Mouse (Mus musculus) splenic B cell, adult 2 months (primary cell): ENCODE data around the gene Srsf7.
"Not testable (repeated sequence)": the region's sequence is repeated elsewhere in the genome, so short reads cannot be mapped to it uniquely, and the experiment has no call there.

Experiments
- DNase-seq: peaks from one replicate; pipeline ENCODE4 v3.0.0-alpha.2; 2011; ENCODE audit warnings: low read depth, low spot score
- H3K27me3 ChIP-seq: 2 replicates; pipeline ENCODE4 v1.6.1; 2012; ENCODE audit warnings: mild to moderate bottlenecking, low read length, moderate library complexity, mixed read lengths; ENCODE audit not compliant: control insufficient read depth, poor library complexity, insufficient read depth, severe bottlenecking
- H3K36me3 ChIP-seq: 2 replicates; pipeline ENCODE4 v1.6.1; 2012; ENCODE audit warnings: mild to moderate bottlenecking, low read length, moderate library complexity, mixed read lengths; ENCODE audit not compliant: control insufficient read depth, poor library complexity, insufficient read depth, severe bottlenecking

Gene Srsf7

DNA sequence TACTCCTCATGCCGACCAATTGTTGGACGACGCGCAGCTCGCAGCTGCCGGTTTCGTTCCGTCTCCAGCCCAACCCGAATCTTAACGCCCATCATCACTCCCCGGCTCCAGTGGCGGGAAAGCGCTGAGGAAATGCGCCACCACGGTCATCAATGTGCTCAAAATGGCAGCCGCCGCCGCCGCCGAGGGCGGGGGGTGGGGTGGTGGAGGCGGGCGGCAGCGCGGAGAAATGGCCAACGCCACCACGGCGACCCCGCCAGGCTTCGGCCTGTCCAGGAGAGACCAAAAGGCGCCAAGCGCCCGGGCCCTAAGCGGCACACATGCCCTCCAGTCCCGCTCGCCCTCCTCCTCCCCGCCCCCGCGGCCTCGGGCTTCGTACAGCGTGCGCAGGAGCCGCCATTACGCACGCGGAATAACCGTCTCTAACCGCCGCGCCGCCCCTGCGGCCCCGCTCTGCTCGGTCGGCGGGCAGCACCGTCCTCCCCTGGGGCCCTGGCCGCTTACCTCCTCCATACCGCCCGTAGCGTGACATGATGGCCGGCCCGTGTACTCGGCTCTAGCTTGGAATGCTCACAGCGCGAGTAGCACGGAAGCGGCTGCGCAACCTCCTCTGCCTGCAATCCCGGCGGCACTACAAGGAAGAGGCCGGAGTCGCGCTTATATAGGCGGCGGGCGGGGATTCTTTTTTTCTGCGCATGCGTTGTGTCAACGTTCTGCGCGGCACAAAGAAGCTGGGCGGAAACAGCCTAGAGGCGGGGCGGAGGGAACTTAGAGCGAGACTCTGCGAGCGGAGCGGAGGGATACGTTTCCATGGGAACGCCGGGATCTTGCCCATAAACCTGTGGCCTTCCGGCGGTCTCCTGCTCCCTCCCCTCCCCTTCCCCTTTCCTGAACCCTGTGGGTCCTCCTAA is at the start of gene Srsf7, which contains the start of gene Ttc39d:
TSS of gene Srsf7 (minus strand) at position 637 of the 911 bp plus-strand sequence.
TSS of gene Ttc39d (plus strand) at position 790 of the 911 bp plus-strand sequence.
- DNase-seq, result peak; percentile 97
- Histone ChIP-seq H3K27me3 (no peaks in the 10 kb centered on the region), H3K36me3 (peaks cover 13% of the 10 kb centered on the region)

DNA sequence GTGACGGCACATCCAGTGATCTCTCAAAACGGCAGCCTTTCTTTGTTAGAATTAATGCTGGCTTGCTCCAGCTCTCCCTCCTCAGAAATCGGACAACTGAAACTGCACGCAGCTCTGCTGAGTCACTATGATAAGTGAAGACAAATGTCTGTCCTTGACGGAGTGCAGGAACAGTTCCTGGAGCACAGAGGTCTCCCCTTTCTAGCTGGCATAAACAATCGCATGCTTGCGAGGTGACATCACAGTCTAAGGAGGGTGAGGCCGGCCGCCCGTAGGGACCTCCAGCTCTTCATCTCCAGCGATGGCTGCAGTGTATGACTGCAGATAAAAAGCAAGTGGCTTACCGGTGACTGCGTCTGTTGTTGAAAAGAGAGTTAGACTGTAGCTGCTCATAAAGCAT is 48.1 kb upstream of the Srsf7 start:
- Histone ChIP-seq H3K27me3 (no peaks in the 10 kb centered on the region), H3K36me3 (peaks cover 16% of the 10 kb centered on the region)
- DNase-seq, result no peak

DNA sequence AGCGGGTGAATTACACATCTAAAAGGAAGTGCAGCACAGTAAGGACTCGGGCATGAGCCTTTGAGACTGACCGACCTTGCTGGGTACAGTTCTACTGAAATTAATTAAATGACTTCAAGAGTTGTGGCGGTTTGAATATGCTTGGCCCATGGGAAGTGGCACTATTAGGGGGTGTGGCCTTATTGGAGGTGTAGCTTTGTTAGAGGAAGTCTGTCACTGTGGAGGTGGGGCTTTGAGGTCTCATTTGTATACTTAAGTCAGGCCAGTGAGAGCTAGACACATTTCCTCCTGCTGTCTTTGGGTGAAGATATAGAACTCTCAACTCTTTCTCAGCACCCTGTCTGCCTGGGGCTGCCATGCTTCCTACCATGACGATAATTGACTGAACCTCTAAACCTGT is 47.3 kb upstream of the Srsf7 start:
- peak; percentile 15 for DNase-seq
- Histone ChIP-seq H3K27me3 (no peaks in the 10 kb centered on the region), H3K36me3 (peaks cover 19% of the 10 kb centered on the region)

DNA sequence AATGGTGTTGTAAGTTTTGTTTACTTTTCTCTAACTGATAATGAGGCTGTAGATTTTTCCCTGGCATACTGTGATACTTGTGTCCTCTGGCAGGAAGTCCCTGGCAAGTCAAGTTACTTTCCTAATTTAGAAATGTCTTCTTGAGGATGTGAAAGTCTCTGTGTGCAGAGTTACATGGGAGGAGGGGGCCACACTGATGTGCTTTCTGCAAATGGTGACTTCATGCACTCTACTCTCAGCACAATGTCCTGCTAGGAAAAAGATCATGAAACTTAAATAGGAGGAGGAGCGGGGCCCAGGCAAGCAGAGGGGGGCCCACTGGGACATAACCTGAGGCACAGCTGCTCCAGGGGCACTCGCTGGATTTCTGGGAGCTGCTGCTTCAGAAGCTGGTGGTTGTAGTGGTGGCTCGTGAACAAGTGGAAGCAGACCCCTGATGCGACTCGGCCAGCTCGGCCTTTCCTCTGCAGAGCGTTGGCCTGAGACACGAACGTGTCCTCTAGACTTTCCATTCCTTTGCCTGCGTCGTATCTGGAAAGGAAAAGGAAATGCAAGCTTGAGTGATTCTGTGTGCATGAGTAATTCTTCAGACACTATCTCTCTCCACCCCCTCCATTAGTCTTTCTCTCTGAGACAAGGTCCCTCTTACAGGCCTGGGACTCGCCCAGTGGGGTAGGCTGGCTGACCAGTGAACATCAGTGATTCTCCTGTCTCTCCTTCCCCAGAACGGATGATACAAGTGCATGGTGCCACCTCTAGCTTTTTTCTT is 45.8 kb upstream of the Srsf7 start:
- Histone ChIP-seq H3K36me3 (peaks cover 19% of the 10 kb centered on the region), H3K27me3 (no peaks in the 10 kb centered on the region)
- DNase-seq, result peak; percentile 57

DNA sequence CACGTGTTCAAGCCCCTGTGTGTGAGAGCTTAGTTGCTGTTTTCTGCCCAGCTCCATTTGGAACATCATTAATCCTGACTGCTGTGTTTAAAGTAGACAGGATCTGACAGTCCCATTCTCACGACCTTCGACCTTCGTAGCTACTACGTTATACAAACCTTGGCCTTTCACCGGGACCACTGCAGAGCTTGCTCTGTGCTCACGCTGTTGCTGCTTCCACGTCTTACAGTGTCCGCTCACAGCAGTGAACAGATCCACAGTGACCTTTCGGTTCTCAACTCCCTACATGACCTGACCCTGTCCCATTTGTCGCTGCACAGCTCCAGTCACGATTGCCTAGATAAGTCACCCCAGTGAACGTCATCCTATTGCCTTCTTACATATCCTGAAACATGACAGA is 36.0 kb upstream of the Srsf7 start:
- no peak for DNase-seq
- Histone ChIP-seq H3K27me3 (no peaks in the 10 kb centered on the region), H3K36me3 (peaks cover 14% of the 10 kb centered on the region)

DNA sequence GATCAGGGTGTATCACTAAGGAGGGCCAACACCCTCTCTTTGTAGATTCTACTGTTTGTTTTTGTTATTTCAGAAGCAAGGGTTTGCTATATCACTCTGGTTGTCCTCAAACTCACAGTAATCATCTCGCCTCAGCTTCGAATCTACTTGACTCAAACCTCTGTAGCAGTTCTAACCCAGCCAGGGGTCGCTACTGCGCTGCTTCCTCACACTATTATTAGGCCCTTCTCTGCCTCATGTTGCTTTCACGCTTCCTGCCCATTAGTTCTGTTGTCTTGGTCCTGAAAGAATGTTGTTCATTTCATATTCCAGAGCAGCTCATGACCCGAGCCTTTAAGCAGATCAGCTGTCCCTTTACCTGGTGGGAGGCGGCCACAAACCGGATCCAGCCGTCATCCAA is 34.5 kb upstream of the Srsf7 start:
- Histone ChIP-seq H3K27me3 (no peaks in the 10 kb centered on the region), H3K36me3 (peaks cover 12% of the 10 kb centered on the region)
- DNase-seq, result no peak

DNA sequence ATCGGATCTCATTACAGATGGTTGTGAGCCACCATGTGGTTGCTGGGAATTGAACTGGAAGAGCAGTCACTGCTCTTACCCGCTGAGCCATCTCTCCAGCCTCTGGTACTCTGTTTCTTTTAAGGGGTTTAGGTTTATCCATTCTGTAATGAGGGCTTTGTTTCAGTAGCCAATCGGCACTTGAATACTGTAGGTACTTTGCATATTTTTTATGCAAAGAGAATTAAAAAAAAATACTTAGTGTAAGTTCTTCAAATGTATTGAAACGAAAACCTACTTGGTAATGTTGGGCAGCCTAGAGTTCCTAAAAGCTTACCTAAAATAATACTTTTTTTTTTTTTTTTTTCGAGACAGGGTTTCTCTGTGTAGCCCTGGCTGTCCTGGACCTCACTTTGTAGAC is 30.4 kb upstream of the Srsf7 start:
- DNase-seq, result peak; percentile 50
- no peaks in the 10 kb centered on the region for H3K27me3 ChIP-seq
- H3K36me3 ChIP-seq, result peaks cover 10% of the 10 kb centered on the region

DNA sequence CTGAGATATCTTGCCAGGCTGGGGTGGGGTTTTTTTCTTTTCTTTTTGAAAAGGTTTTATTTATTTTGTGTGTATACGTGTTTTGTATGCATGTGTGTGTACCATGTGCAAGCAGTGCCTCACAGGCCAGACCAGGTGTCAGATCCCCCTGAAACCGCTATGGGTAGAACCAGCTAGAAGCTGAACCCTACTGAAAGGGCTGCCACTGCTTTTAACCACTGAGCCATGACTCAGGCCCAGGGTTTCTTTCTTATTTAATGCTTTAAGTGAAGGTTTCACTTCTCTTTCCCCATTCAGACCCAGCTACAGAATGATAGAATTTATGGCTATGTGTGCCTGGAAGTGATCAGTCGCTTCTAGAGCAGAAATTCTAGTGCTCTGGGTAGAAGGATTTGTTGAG is 29.7 kb upstream of the Srsf7 start:
- H3K27me3 ChIP-seq, result no peaks in the 10 kb centered on the region
- peaks cover 8% of the 10 kb centered on the region for H3K36me3 ChIP-seq
- DNase-seq, result peak; percentile 84

DNA sequence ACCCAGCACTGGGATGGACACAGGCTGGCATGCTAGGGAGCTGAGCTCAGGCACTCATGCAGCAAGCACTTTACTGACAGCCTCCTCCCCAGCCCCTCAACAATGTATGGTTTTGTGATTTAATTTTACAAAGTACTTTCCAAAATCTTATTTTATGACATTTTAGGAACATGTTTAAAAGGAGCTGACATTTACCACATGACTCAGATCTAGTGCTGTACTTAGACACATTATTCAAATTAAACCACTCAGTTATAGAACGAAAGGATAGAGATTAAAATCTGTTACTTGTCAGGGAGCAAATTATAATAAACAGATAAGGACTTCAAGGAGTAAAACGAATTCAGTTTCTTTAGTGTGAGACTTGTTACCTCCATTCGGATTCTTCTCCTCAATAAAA is 28.4 kb upstream of the Srsf7 start:
- Histone ChIP-seq H3K27me3 (no peaks in the 10 kb centered on the region), H3K36me3 (peaks cover 4% of the 10 kb centered on the region; the same call in 1 of the 2 replicates)
- DNase-seq, result no peak

DNA sequence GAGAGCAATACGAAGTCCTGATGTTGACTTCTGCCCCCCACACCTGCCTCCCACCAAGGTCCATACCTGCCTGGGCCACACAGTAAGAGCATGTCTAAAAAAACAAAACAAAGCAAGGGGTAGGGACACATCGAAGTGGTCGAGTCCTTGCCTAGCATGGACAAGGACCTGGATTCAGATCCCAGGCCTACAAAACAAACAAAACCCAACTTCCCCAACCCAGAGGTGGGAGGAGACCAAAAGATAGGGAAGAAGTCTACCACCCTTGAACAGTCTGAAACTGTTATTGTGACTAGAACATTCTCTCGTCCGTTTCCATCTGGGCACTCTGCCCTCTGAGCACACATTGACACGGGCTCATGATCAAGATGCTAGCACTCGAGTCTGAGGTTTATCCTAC is 27.3 kb upstream of the Srsf7 start:
- no peak for DNase-seq
- H3K27me3 ChIP-seq, result no peaks in the 10 kb centered on the region

DNA sequence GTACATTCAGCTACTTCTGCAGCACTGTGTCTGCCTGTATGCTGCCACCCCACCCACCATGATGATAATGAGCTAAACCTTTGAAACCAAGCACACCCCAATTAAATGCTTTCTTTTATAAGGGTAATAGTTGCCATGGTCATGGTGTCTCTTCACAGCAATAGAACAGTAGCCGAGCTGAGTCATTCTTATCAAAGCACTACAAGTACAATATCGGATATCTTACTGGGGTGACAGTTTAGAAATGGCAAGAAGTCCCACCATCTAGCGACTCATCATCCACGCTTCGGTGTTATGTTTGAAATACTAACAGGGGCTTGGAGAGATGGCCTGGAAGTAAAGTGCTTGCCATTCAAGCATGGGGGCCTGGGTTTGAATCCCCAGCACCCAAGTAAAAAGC is 26.7 kb upstream of the Srsf7 start:
- Histone ChIP-seq H3K36me3 (0 out of 2 replicates have a peak, but pooled peaks cover 2% of the 10 kb centered on the region), H3K27me3 (no peaks in the 10 kb centered on the region)
- no peak for DNase-seq

More for the DNA sequence above, 27.3 kb upstream of the Srsf7 start:
- H3K36me3 ChIP-seq, result 0 out of 2 replicates have a peak, but pooled peaks cover 4% of the 10 kb centered on the region

DNA sequence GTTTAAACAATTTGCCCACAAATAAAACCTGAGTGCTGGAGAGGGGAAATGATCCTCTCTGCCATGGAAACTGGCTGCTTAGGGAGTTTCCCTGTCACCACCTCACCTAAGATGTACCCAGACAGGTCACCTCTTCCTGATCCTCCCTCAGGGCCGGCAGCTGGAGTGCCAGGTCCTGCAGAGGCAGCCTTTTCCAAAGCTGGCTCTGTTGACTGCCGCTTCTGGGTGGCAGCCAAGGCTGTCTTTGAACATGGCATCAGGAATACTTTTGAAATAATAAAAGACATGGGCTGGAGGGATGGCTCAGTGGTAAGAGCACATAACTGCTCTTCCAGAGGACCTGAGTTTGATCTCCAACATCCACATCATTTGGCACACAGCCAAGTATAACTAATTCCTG is 22.3 kb upstream of the Srsf7 start:
- DNase-seq, result no peak
- H3K27me3 ChIP-seq, result no peaks in the 10 kb centered on the region
- no peaks in the 10 kb centered on the region for H3K36me3 ChIP-seq

DNA sequence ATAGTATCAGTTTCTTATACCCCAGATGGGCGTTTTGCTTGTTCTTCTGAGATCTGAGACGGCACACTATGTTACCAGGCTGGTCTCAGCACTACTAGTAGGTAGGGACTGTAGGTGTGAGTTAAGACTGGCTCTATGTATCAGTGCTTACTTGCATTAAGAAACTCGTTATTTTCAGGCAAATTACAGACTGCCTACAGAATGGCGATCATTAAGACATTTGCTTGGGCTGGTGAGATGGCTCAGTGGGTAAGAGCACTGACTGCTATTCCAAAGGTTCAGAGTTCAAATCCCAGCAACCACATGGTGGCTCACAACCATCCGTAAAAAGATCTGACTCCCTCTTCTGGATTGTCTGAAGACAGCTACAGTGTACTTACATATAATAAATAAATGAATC is 18.0 kb upstream of the Srsf7 start:
- H3K36me3 ChIP-seq, H3K27me3 ChIP-seq, DNase-seq: not testable (repeated sequence)

DNA sequence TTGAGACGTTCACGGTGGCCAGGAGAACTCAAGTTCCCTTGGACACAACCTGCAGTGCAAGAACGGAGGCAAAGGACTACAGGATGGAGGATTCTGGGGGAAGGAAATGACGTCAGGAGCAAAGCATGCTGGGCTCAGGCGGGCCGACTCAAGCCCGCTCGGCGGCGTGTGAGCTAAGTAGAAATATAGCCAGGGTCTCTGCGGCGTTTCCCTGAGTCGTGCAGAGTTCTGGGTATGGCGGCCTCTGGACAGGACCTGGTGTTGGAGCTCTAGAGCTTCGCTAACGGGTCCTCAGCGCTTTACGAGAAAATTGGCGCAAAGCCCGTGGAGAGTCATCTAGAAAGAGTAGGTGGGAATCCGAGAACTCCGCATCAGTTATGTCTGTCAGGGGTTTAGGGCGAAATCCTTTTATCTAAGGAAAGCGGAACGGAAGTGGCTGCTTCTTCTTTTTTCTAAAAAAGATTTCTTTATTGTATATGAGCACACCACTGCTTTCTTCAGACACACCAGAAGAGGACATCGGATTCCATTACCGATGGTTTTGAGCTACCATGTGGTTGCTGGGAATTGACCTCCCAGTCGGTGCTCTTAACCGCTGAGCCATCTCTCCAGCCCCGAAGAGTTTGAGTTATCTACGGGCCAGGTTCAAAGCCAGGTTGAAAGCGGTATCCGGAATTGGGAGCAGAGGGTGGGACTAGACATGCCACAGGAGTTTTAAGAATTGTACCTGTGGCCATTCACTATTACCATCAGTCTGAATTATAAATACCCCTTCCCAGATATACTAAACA is 17.4 kb upstream of the Srsf7 start, which contains the start of gene Gemin6:
TSS of gene Gemin6 (plus strand) at position 116 of the 791 bp plus-strand sequence.
- Histone ChIP-seq H3K36me3 (no peaks in the 10 kb centered on the region), H3K27me3 (no peaks in the 10 kb centered on the region)
- peak; percentile 85 for DNase-seq
